Mouse (Mus musculus): ENCODE measurements around the gene Ugt1a7c.

Gene Ugt1a7c

GRCm38 (mm10) chr1:88259643-88260024, 164.8 kb downstream of the Ugt1a7c start:
- no peak for DNase-seq (ENCODE audit: low read depth, low spot score)

GRCm38 (mm10) chr1:88260114-88260513, 165.3 kb downstream of the Ugt1a7c start:
- no peak for DNase-seq (ENCODE audit: low read depth, low spot score)

DNA sequence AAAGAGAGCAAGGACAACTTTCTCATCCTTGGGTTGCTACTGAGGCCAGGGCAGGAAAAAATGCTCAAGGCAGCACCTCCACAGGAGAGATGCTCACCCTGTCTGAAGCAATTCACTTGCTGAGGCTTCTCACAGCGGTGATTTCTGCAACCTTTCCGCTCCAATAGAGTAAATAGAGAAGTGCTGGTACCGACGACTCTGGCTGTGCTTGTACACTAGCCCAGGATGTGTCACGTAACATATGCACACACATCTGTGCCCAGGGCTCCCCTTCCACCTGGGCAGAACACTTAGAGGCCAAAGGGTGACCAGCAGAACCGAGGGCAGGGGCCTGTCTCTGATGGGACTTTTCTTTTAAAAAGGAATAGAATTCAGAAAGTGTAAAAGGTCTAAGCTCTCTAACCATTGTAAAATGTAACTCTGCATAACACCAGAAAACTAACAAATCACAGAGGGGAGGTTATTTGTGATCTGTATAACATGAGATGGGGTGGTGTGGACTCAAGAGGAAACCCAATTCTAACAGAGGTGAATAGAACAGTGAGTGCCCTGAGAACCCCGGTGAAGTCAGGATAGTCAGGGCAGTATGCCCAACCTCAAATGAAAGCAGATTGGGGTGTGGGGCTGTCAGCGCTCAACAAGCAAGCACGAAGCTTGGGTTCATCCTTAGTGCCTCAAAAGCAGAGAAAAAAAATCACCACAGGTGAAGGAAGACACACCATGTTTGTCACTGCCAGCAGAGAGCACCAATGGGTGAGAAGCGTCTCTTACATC, 165.9 kb downstream of the Ugt1a7c start:
- no peak for DNase-seq (ENCODE audit: low read depth, low spot score)

DNA sequence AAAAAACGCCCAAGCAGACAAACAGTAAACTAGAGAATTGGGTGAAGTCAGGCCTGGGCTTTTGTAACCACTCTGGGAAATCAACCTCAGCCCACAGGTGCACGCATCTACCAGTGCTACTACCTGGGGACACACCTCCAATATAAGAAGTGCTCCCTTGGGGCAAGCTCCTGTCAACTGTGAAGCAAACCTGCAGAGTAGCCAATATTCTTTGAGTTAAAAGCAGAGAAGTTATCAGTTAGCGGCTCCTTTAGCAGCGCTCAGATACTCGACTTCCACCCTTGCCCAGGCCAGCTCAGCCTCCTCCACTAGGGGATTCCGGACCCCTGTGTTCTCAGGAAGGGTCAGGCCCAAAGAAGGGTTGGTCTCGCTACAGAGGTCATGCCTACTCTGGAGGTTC, 166.8 kb downstream of the Ugt1a7c start:
- DNase-seq (ENCODE audit: low read depth, low spot score) = peak; percentile 34

DNA sequence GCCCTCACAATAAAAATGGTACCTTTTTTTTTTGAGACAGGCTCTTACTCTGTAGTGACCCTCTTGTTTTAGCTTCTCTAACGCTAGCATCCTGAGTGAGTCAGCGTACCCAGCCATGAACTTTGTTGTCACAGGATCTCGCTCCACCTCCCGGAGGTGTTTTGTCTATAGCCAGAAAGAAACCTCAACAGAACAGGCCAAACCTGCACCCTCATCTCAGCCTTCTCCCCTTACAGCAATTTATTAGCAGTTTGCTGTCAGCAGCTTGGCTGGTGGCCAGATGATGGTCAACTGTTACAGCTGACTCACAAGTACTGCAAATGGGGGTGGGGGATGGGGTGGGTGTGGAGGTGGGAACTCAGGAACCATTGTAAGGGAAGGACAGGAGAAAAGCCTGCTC, 167.4 kb downstream of the Ugt1a7c start:
- peak; percentile 66 for DNase-seq (ENCODE audit: low read depth, low spot score)

- DNase-seq (ENCODE audit: low read depth, low spot score) = no peak
Observed at GRCm38 (mm10) chr1:88262961-88263360, 168.1 kb downstream of the Ugt1a7c start.

GRCm38 (mm10) chr1:88263778-88264177, 168.9 kb downstream of the Ugt1a7c start:
- DNase-seq (ENCODE audit: low read depth, low spot score) = no peak

DNA sequence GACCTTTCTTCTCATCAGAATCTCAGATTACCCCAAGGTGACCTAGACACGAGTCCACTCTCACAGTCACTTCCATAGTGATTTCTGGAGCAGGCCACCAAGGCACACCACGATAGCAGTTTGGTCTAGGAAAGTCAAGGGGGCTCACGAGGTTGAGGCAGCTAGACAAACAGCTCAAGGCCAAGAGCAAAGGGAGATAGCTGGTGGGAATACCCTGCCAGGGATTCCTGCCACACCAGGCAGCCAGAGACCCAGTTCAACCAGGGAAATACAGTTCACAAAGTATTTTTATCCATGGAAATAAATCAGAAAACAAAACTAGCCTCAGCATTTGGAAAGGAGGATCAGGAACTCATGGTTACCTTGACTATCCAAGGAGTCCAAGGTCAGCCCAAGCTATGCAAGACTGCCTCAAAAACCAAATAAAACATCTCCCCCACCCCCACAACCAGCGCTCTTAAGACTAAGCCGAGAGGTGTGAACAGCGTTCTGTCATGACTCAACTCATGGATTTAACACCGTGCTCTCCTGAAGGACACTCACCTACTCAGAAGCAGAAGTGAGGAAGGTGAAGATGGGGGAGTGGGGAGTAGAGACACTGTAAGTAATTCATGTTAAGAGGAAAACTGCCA, 169.5 kb downstream of the Ugt1a7c start:
- DNase-seq (ENCODE audit: low read depth, low spot score) = no peak

- DNase-seq (ENCODE audit: low read depth, low spot score) = no peak
Observed at GRCm38 (mm10) chr1:88264869-88265240, 170.0 kb downstream of the Ugt1a7c start.

GRCm38 (mm10) chr1:88266123-88266522, 171.3 kb downstream of the Ugt1a7c start:
- no peak for DNase-seq (ENCODE audit: low read depth, low spot score)

GRCm38 (mm10) chr1:88267489-88267888, 172.6 kb downstream of the Ugt1a7c start:
- no peak for DNase-seq (ENCODE audit: low read depth, low spot score)

DNA sequence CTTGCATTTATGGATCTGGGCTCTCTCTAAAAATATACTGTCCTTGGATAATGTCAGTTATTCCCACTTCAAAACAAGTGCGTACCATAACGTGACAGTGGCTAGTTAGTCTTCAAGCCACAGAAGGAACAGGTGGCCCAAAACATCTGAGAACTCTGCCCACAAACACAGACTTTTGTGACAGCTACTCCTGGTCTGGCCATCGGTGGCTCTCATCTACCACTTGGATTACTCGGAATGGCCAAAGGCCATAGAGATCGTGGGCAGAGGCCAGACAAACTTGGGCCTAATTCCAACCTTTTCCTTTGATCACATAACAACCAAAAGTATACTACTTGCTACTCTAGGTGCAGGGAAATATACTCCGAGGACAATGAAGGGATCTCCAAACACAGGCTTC, 173.2 kb downstream of the Ugt1a7c start:
- DNase-seq (ENCODE audit: low read depth, low spot score) = no peak
